Mouse (Mus musculus) stomach, postnatal 0 days (tissue): Measurements from ENCODE around the gene 1110051M20Rik. TPM values are rescaled to one million over a fixed set of nuclear protein-coding genes. Genes with fewer than 3 reads are reported as not detected.
A peak's percentile ranks its signal among the peaks of the same experiment; 100 is the strongest.

Experiments used
- ATAC-seq: fragments of 200-750 bp; cut with Nextera tagmentation; 2 replicates; pipeline ENCODE4 v1.8.0; 2017; ENCODE audit not compliant: low FRiP score, low TSS enrichment
- DNase-seq: peaks from one replicate; pipeline ENCODE4 v3.0.0-alpha.2; 2016; ENCODE audit warnings: low spot score
- H3K27ac ChIP-seq: fragments of 300-500 bp; sonication (generic); replicated peaks from 2 replicates; pipeline ENCODE4 v1.5.1; 2014; ENCODE audit warnings: mild to moderate bottlenecking, control low read depth
- H3K27me3 ChIP-seq: fragments of 300-500 bp; sonication (generic); 2 replicates; pipeline ENCODE4 v1.6.1; 2014; ENCODE audit warnings: low read length; ENCODE audit not compliant: control insufficient read depth, insufficient read depth
- H3K36me3 ChIP-seq: fragments of 300-500 bp; sonication (generic); 2 replicates; pipeline ENCODE4 v1.6.1; 2014; ENCODE audit warnings: low read length, mixed read lengths; ENCODE audit not compliant: control insufficient read depth, insufficient read depth
- H3K4me1 ChIP-seq: fragments of 300-500 bp; sonication (generic); replicated peaks from 2 replicates; pipeline ENCODE4 v1.6.1; 2014; ENCODE audit warnings: antibody characterized with exemption; ENCODE audit not compliant: control insufficient read depth, insufficient read depth
- H3K4me2 ChIP-seq: fragments of 300-500 bp; sonication (generic); replicated peaks from 2 replicates; pipeline ENCODE4 v1.6.1; 2014; ENCODE audit warnings: low read depth, mild to moderate bottlenecking, control low read depth, moderate library complexity
- H3K4me3 ChIP-seq: fragments of 300-500 bp; sonication (generic); 2 replicates; pipeline ENCODE4 v1.5.1; 2014; ENCODE audit warnings: low read depth, low read length, control low read depth
- H3K9ac ChIP-seq: fragments of 300-500 bp; sonication (generic); 2 replicates; pipeline ENCODE4 v1.6.1; 2014; ENCODE audit warnings: mild to moderate bottlenecking, low read length, control low read depth, mixed read lengths
- H3K9me3 ChIP-seq: fragments of 300-500 bp; sonication (generic); 2 replicates; pipeline ENCODE4 v1.6.1; 2016; ENCODE audit warnings: low read length; ENCODE audit not compliant: control insufficient read depth
- CTCF ChIP-seq: IDR thresholded peaks from 2 replicates; pipeline ENCODE4 v1.5.1; 2016; ENCODE audit warnings: antibody characterized with exemption, low read depth, mild to moderate bottlenecking, moderate library complexity
- EP300 ChIP-seq: optimal IDR thresholded peaks from 2 replicates; pipeline ENCODE3; 2016; ENCODE audit warnings: antibody characterized with exemption
- WGBS: fragments of 180-500 bp; shearing (Covaris S2); extraction: QIAGEN DNeasy Blood & Tissue Kit; methylation state at CpG from one replicate; pipeline ENCODE4 v1.1.7; 2014; 5-methylcytosine and 5-hydroxymethylcytosine counted together
- polyA plus RNA-seq: library from polyadenylated mRNA; unstranded; fragments of >200 nt; fragmentation: Nextera tagmentation; extraction: Ambion mirVana; gene quantifications from 2 replicates; pipeline ENCODE4 v1.2.1, GENCODE M21; 2015

The 1110051M20Rik gene
- polyA plus RNA-seq, 1 experiment from 2014 or later, result 20.3 TPM

DNA sequence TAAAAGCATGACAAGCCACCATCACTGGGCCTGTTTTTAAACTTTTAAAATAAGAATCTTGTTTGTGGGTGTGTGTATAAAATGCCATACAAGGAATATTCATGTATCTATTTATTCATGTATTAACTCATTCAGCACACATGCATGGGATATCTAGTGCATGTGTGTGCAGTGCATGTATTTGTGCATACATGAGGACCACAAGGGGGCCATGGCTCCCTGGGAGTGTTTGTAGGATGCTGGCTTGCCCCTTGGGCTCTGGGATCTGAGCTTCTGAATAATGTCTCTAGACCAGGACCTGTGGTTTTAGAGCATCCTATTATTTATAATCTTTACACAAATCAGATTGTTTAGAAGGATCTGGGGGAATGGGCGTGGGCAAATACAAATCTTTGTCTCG, 143.7 kb downstream of the 1110051M20Rik start:
- Histone ChIP-seq H3K9me3 (no peaks in the 10 kb centered on the region), H3K4me2 (no peak overlapping the region), H3K4me1 (no peaks in the 10 kb centered on the region), H3K36me3 (no peaks in the 10 kb centered on the region), H3K9ac (no peak overlapping the region), H3K27ac (no peak overlapping the region), H3K4me3 (no peak overlapping the region), H3K27me3 (no peaks in the 10 kb centered on the region)
- WGBS, result 88% methylated on average over 2 of the region's 2 CpGs
- ATAC-seq, result no peak
- no peak for DNase-seq
- TF ChIP-seq EP300, result no peak
- peak; percentile 51 for TF ChIP-seq CTCF

DNA sequence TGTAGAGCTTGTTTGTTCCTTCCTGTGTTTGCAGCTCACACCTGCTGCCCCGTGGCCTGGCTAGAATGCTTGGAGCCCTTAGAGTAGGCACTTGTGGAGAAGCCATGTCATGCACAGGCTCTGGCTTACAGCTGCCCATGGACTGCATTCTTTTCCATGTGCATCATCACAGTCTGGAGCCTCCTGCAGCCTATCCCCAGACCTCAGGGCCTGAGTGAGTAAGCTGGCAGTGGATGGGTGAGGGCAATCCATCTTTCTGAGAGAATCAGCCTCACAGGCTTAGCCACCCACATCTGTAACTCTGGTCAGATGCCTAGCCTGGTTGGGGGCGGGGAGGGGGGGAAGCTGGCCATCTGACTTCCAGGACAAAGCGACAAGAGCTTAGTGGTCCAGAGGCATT, 145.3 kb downstream of the 1110051M20Rik start:
- no peaks in the 10 kb centered on the region for H3K4me1 ChIP-seq
- H3K4me2 ChIP-seq, result no peak overlapping the region
- DNase-seq (no peak), ATAC-seq (peak; percentile 72; the same call in 1 of the 2 replicates)
- H3K4me3 ChIP-seq, result no peak overlapping the region
- no peaks in the 10 kb centered on the region for H3K9me3 ChIP-seq
- TF ChIP-seq EP300, result no peak
- TF ChIP-seq CTCF, result no peak
- WGBS, result 53% methylated on average over 3 of the region's 3 CpGs
- no peak overlapping the region for H3K27ac ChIP-seq
- H3K27me3 ChIP-seq, result no peaks in the 10 kb centered on the region
- no peak overlapping the region for H3K9ac ChIP-seq
- H3K36me3 ChIP-seq, result no peaks in the 10 kb centered on the region

DNA sequence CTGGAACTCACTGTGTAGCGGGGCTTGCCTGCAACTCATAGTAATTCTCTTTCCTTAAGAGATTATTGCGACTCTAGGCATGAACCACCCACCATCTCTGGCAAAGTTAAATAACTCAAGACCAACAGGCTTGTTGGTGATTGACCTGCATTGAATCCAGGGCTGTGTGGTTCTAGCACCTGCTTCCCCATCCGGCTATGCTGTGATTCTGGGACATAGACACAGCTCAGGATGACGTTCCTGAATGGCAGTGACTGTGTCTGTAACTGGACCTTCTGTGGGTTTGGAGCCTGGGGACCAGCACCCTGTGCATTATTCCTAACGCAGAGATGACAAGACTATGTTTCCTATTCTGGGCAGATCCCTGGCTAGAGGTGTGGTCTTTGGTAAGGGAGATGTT, 148.6 kb downstream of the 1110051M20Rik start:
- Histone ChIP-seq H3K36me3 (no peaks in the 10 kb centered on the region), H3K9me3 (no peaks in the 10 kb centered on the region), H3K27ac (no peak overlapping the region), H3K4me1 (no peaks in the 10 kb centered on the region; the same call in 1 of the 2 replicates), H3K4me3 (no peak overlapping the region), H3K27me3 (no peaks in the 10 kb centered on the region), H3K9ac (no peak overlapping the region), H3K4me2 (no peak overlapping the region)
- DNase-seq, result no peak
- no peak for ATAC-seq
- TF ChIP-seq CTCF (no peak), EP300 (no peak)
- WGBS, result 84% methylated on average over 5 of the region's 5 CpGs

DNA sequence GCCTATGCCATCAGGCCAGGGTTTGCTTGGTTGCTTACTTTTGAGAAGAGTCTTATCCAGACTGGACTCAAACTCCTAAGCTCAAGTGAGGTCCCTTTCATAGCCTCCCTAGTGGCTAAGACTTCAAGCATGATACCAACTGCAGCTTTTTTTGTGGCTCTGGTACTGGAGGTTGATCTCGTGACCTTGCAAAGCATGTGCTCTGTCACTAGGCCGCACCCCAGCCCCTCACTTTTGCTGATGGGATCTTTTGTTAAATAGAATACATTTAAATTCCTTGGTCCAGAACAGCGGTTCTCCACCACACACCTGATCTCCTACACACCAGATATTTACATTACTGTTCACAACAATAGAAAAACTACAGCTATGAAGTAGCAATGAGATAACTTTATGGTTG, 150.3 kb downstream of the 1110051M20Rik start:
- Histone ChIP-seq H3K9me3 (no peaks in the 10 kb centered on the region), H3K4me3 (no peak overlapping the region), H3K4me2 (no peak overlapping the region), H3K27me3 (no peaks in the 10 kb centered on the region), H3K4me1 (no peaks in the 10 kb centered on the region; the same call in 1 of the 2 replicates), H3K27ac (no peak overlapping the region), H3K9ac (no peak overlapping the region), H3K36me3 (no peaks in the 10 kb centered on the region)
- 73% methylated on average over 3 of the region's 3 CpGs for WGBS
- ATAC-seq (no peak), DNase-seq (no peak)
- TF ChIP-seq CTCF (no peak), EP300 (no peak)

DNA sequence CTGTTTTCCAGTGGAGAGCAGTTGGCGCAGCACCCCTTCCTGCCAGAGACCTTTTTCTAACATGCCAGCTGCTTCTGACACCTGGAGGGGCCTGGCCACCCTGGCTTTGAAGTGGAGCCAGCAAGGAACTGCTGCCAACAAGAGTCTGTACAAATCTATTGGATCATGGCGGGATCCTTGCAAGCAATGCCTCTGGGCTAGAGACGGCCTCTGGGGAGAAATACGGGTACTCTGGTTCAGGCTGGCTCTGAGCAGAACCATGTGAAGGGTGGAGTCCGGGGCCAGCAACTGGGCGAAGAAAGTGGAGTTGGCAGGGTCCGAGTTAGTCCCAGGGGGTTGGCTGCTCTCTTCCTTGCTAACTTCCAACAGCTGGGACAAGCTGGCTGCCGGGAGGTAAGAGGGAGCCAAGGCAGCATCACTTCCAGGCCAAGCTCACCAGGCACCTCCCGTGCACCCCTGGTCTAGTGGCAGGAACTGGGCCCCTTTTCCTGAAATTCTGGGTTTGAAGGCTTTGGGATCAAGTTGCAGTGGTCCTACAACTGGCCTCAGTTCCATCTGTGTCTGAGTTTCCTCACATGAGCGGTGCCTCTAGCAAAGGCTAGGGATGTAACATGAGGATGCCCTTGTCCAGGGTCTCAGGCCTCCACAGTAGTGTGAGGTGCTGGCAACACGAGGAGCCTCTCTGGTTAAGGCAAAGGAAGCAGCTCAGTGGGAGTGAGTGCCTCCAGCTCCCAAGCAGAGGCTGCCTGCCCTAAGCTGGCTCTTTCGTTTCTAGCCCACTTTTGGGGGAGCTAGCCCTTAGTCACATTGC, 153.1 kb downstream of the 1110051M20Rik start:
- Histone ChIP-seq H3K9me3 (no peaks in the 10 kb centered on the region), H3K27me3 (no peaks in the 10 kb centered on the region), H3K4me3 (no peak overlapping the region), H3K9ac (no peak overlapping the region), H3K4me2 (no peak overlapping the region), H3K27ac (0 out of 2 replicates have a peak overlapping the region, but pooled peaks have one; percentile 4), H3K36me3 (no peaks in the 10 kb centered on the region), H3K4me1 (no peaks in the 10 kb centered on the region; the same call in 1 of the 2 replicates)
- ATAC-seq (no peak), DNase-seq (no peak)
- 58% methylated on average over 12 of the region's 12 CpGs for WGBS
- TF ChIP-seq CTCF, result no peak

DNA sequence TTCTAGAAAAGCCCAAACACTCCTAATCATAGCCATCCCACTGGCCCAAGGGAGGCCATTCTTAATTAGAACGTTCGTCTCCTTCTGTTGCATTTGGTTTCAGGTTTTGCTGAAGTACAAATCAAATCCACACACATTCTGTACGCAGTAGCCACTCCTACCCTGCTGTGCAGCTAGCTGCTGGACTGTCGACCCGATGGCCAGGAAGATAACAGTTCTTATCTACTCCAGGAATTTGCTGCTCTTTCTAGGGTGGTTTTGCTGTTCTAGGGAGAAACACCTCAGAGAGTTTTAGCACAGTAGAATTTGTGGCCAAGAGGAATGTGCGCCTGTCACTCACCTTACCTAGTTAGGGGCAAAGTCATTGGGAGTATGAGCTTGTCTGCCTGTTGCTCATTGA, 156.9 kb downstream of the 1110051M20Rik start:
- 56% methylated on average over 6 of the region's 6 CpGs for WGBS
- Histone ChIP-seq H3K9ac (no peak overlapping the region), H3K36me3 (no peaks in the 10 kb centered on the region), H3K4me2 (no peak overlapping the region), H3K27ac (no peak overlapping the region), H3K4me1 (no peaks in the 10 kb centered on the region; the same call in 1 of the 2 replicates), H3K4me3 (no peak overlapping the region), H3K27me3 (no peaks in the 10 kb centered on the region), H3K9me3 (no peaks in the 10 kb centered on the region)
- DNase-seq (no peak), ATAC-seq (no peak)
- no peak for TF ChIP-seq EP300
- TF ChIP-seq CTCF, result no peak
